Comparison of ENCODE assay signal across 1 mouse cellular context in the genomic region with DNA sequence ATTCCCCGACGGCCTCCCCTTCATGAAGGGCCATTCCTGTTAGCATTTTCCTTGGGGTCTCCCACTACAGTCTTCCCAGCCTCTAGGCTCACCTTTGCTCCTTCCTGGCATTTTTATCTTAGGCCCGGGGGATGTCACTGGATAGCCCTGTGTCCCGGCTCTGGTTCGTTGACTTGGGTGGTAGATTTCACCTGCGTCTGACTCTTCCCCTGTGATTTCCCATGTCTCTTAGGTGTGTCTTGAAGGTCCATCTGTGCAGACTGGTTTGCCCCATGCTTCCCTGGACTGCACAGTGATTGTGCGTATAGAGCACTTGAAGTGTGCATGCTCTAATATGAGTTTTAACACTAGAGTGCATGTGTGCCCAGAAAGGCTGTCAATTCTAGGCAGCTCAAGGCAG.
TF ChIP-seq lines count a peak whose summit lies in the region.

No protein-coding gene starts in this region.

TF ChIP-seq in CH12.LX, 34 proteins besides CTCF, POLR2A, EP300 and RAD21 (continued from another document):
- TF ChIP-seq IRF4 (IDR thresholded peaks at IDR 0.05; ENCODE audit: low read depth, low read length) (no peak), JUND (conservative IDR thresholded peaks at IDR 0.05; ENCODE audit: low read depth, low read length) (no peak), MEF2A (IDR thresholded peaks at IDR 0.05; ENCODE audit: borderline replicate concordance, low read depth, low read length) (no peak), NELFE (IDR thresholded peaks at IDR 0.05; ENCODE audit: low read depth, low read length) (no peak)
